Mouse (Mus musculus): Measurements from ENCODE around the gene Npc2.

DNA sequence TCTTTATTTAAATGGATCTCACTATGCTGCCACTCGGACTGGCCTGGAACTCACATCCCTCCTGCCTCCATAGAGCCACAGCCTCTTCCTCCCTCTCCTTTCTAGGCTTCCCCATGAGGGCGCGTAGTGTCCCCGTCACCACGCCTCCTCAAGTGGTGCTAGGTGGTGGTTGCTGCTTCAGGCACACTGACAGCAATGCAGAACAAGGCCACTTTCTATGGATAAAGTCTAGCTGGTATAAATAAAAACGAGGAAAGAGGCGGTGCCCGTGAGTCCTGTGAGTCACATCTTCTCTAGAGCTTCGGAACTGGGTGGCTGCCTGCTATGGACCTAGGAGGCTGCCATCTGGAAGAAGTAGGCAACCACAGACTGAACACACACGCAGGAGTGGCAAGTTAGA, 16.9 kb downstream of the Npc2 start:
- no peak for TF ChIP-seq CTCF (IDR thresholded peaks at IDR 0.05; ENCODE audit: borderline replicate concordance, insufficient read depth, low read depth, low read length)
- TF ChIP-seq POLR2A (IDR thresholded peaks at IDR 0.05; ENCODE audit: borderline replicate concordance, insufficient read depth, low read length): no peak
